Mouse (Mus musculus): Measurements from ENCODE around the gene Ugt1a10. TPM values are rescaled to one million over a fixed set of nuclear protein-coding genes. Genes with fewer than 3 reads are reported as not detected.
A peak's percentile ranks its signal among the peaks of the same experiment; 100 is the strongest.

Gene Ugt1a10
- polyA plus RNA-seq, 1 experiment from 2014 or later, result not detected

GRCm38 (mm10) chr1:88235894-88236415, 180.8 kb downstream of the Ugt1a10 start:
- H3K9ac ChIP-seq (replicated peaks; ENCODE audit: low read depth, low read length), result no peak overlapping the region
- 65% methylated on average over 4 of the region's 4 CpGs for WGBS

GRCm38 (mm10) chr1:88237311-88237710, 182.1 kb downstream of the Ugt1a10 start:
- Histone ChIP-seq H3K4me2 (replicated peaks; ENCODE audit: low read depth, low read length) (no peak overlapping the region), H3K4me3 (ENCODE audit: low read depth, low read length) (no peak overlapping the region), H3K27ac (ENCODE audit: low read length) (no peak overlapping the region), H3K27me3 (ENCODE audit: control insufficient read depth, insufficient read depth, low read length) (no peaks in the 10 kb centered on the region), H3K36me3 (ENCODE audit: control insufficient read depth, insufficient read depth, low read length) (no peaks in the 10 kb centered on the region), H3K9me3 (ENCODE audit: control insufficient read depth, low read depth, low read length) (peaks cover 84% of the 10 kb centered on the region), H3K9ac (replicated peaks; ENCODE audit: low read depth, low read length) (no peak overlapping the region), H3K4me1 (ENCODE audit: control insufficient read depth, insufficient read depth, low read length) (no peaks in the 10 kb centered on the region)
- WGBS, result 74% methylated on average over 5 of the region's 5 CpGs
- ATAC-seq (ENCODE audit: insufficient number of reproducible peaks, insufficient read depth, low FRiP score, low read depth), result peak; percentile 2; the same call in 1 of the 2 replicates

More at GRCm38 (mm10) chr1:88235894-88236415, 180.8 kb downstream of the Ugt1a10 start:
- Histone ChIP-seq H3K4me3 (ENCODE audit: low read depth, low read length) (no peak overlapping the region), H3K36me3 (ENCODE audit: control insufficient read depth, insufficient read depth, low read length) (no peaks in the 10 kb centered on the region), H3K9me3 (ENCODE audit: control insufficient read depth, low read depth, low read length) (peaks cover 88% of the 10 kb centered on the region), H3K4me1 (ENCODE audit: control insufficient read depth, insufficient read depth, low read length) (no peaks in the 10 kb centered on the region), H3K27ac (ENCODE audit: low read length) (no peak overlapping the region), H3K27me3 (ENCODE audit: control insufficient read depth, insufficient read depth, low read length) (no peaks in the 10 kb centered on the region), H3K4me2 (replicated peaks; ENCODE audit: low read depth, low read length) (no peak overlapping the region)
- ATAC-seq (ENCODE audit: insufficient number of reproducible peaks, insufficient read depth, low FRiP score, low read depth), result no peak

GRCm38 (mm10) chr1:88238771-88239170, 183.6 kb downstream of the Ugt1a10 start:
- Histone ChIP-seq H3K9me3 (ENCODE audit: control insufficient read depth, low read depth, low read length) (peaks cover 79% of the 10 kb centered on the region), H3K4me3 (ENCODE audit: low read depth, low read length) (no peak overlapping the region), H3K36me3 (ENCODE audit: control insufficient read depth, insufficient read depth, low read length) (no peaks in the 10 kb centered on the region), H3K27me3 (ENCODE audit: control insufficient read depth, insufficient read depth, low read length) (no peaks in the 10 kb centered on the region), H3K27ac (ENCODE audit: low read length) (no peak overlapping the region), H3K4me2 (replicated peaks; ENCODE audit: low read depth, low read length) (no peak overlapping the region), H3K4me1 (ENCODE audit: control insufficient read depth, insufficient read depth, low read length) (no peaks in the 10 kb centered on the region), H3K9ac (replicated peaks; ENCODE audit: low read depth, low read length) (no peak overlapping the region)
- WGBS, result 75% methylated on average over 6 of the region's 6 CpGs
- no peak for ATAC-seq (ENCODE audit: insufficient number of reproducible peaks, insufficient read depth, low FRiP score, low read depth)

- H3K4me3 ChIP-seq (ENCODE audit: low read depth, low read length), result no peak overlapping the region
- no peaks in the 10 kb centered on the region for H3K36me3 ChIP-seq (ENCODE audit: control insufficient read depth, insufficient read depth, low read length)
- no peak overlapping the region for H3K27ac ChIP-seq (ENCODE audit: low read length)
- ATAC-seq (ENCODE audit: insufficient number of reproducible peaks, insufficient read depth, low FRiP score, low read depth), result no peak
- H3K4me1 ChIP-seq (ENCODE audit: control insufficient read depth, insufficient read depth, low read length), result no peaks in the 10 kb centered on the region
- H3K4me2 ChIP-seq (replicated peaks; ENCODE audit: low read depth, low read length), result no peak overlapping the region
- H3K9me3 ChIP-seq (ENCODE audit: control insufficient read depth, low read depth, low read length), result peaks cover 80% of the 10 kb centered on the region
- H3K27me3 ChIP-seq (ENCODE audit: control insufficient read depth, insufficient read depth, low read length), result no peaks in the 10 kb centered on the region
- WGBS, result 78% methylated on average over 5 of the region's 5 CpGs
- H3K9ac ChIP-seq (replicated peaks; ENCODE audit: low read depth, low read length), result no peak overlapping the region
These were observed 184.9 kb downstream of the Ugt1a10 start for GRCm38 (mm10) chr1:88240072-88240471.

- Histone ChIP-seq H3K27me3 (ENCODE audit: control insufficient read depth, insufficient read depth, low read length) (no peaks in the 10 kb centered on the region), H3K9me3 (ENCODE audit: control insufficient read depth, low read depth, low read length) (peaks cover 79% of the 10 kb centered on the region), H3K9ac (replicated peaks; ENCODE audit: low read depth, low read length) (no peak overlapping the region), H3K27ac (ENCODE audit: low read length) (no peak overlapping the region), H3K4me1 (ENCODE audit: control insufficient read depth, insufficient read depth, low read length) (no peaks in the 10 kb centered on the region), H3K4me3 (ENCODE audit: low read depth, low read length) (no peak overlapping the region), H3K36me3 (ENCODE audit: control insufficient read depth, insufficient read depth, low read length) (no peaks in the 10 kb centered on the region), H3K4me2 (replicated peaks; ENCODE audit: low read depth, low read length) (no peak overlapping the region)
- peak; percentile 1; the same call in 1 of the 2 replicates for ATAC-seq (ENCODE audit: insufficient number of reproducible peaks, insufficient read depth, low FRiP score, low read depth)
- 72% methylated on average over 4 of the region's 4 CpGs for WGBS
These were observed 185.4 kb downstream of the Ugt1a10 start for GRCm38 (mm10) chr1:88240579-88240978.

GRCm38 (mm10) chr1:88243861-88244260, 188.7 kb downstream of the Ugt1a10 start:
- no peaks in the 10 kb centered on the region for H3K36me3 ChIP-seq (ENCODE audit: control insufficient read depth, insufficient read depth, low read length)
- no peak overlapping the region for H3K27ac ChIP-seq (ENCODE audit: low read length)
- no peaks in the 10 kb centered on the region for H3K4me1 ChIP-seq (ENCODE audit: control insufficient read depth, insufficient read depth, low read length)
- ATAC-seq (ENCODE audit: insufficient number of reproducible peaks, insufficient read depth, low FRiP score, low read depth), result no peak
- H3K9me3 ChIP-seq (ENCODE audit: control insufficient read depth, low read depth, low read length), result peaks cover 86% of the 10 kb centered on the region
- H3K4me3 ChIP-seq (ENCODE audit: low read depth, low read length), result no peak overlapping the region
- H3K4me2 ChIP-seq (replicated peaks; ENCODE audit: low read depth, low read length), result no peak overlapping the region
- H3K9ac ChIP-seq (replicated peaks; ENCODE audit: low read depth, low read length), result no peak overlapping the region
- 62% methylated on average over 5 of the region's 5 CpGs for WGBS
- no peaks in the 10 kb centered on the region for H3K27me3 ChIP-seq (ENCODE audit: control insufficient read depth, insufficient read depth, low read length)

GRCm38 (mm10) chr1:88245881-88246280, 190.7 kb downstream of the Ugt1a10 start:
- no peaks in the 10 kb centered on the region for H3K4me1 ChIP-seq (ENCODE audit: control insufficient read depth, insufficient read depth, low read length)
- WGBS, result 77% methylated on average over 6 of the region's 6 CpGs
- H3K4me2 ChIP-seq (replicated peaks; ENCODE audit: low read depth, low read length), result no peak overlapping the region
- H3K9ac ChIP-seq (replicated peaks; ENCODE audit: low read depth, low read length), result no peak overlapping the region
- no peaks in the 10 kb centered on the region for H3K36me3 ChIP-seq (ENCODE audit: control insufficient read depth, insufficient read depth, low read length)
- no peaks in the 10 kb centered on the region for H3K27me3 ChIP-seq (ENCODE audit: control insufficient read depth, insufficient read depth, low read length)
- ATAC-seq (ENCODE audit: insufficient number of reproducible peaks, insufficient read depth, low FRiP score, low read depth), result no peak
- peaks cover 86% of the 10 kb centered on the region for H3K9me3 ChIP-seq (ENCODE audit: control insufficient read depth, low read depth, low read length)
- no peak overlapping the region for H3K4me3 ChIP-seq (ENCODE audit: low read depth, low read length)
- no peak overlapping the region for H3K27ac ChIP-seq (ENCODE audit: low read length)

- H3K9me3 ChIP-seq (ENCODE audit: control insufficient read depth, low read depth, low read length), result peaks cover 85% of the 10 kb centered on the region
- no peaks in the 10 kb centered on the region for H3K4me1 ChIP-seq (ENCODE audit: control insufficient read depth, insufficient read depth, low read length)
- no peak overlapping the region for H3K4me3 ChIP-seq (ENCODE audit: low read depth, low read length)
- no peak overlapping the region for H3K9ac ChIP-seq (replicated peaks; ENCODE audit: low read depth, low read length)
- WGBS, result 45% methylated on average over 6 of the region's 6 CpGs
- no peaks in the 10 kb centered on the region for H3K27me3 ChIP-seq (ENCODE audit: control insufficient read depth, insufficient read depth, low read length)
- H3K36me3 ChIP-seq (ENCODE audit: control insufficient read depth, insufficient read depth, low read length), result no peaks in the 10 kb centered on the region
- ATAC-seq (ENCODE audit: insufficient number of reproducible peaks, insufficient read depth, low FRiP score, low read depth), result no peak
- no peak overlapping the region for H3K27ac ChIP-seq (ENCODE audit: low read length)
- no peak overlapping the region for H3K4me2 ChIP-seq (replicated peaks; ENCODE audit: low read depth, low read length)
These were observed 191.2 kb downstream of the Ugt1a10 start for GRCm38 (mm10) chr1:88246386-88246785.

- H3K9me3 ChIP-seq (ENCODE audit: control insufficient read depth, low read depth, low read length), result peaks cover 84% of the 10 kb centered on the region
- no peaks in the 10 kb centered on the region for H3K36me3 ChIP-seq (ENCODE audit: control insufficient read depth, insufficient read depth, low read length)
- H3K4me1 ChIP-seq (ENCODE audit: control insufficient read depth, insufficient read depth, low read length), result no peaks in the 10 kb centered on the region
- no peak overlapping the region for H3K4me2 ChIP-seq (replicated peaks; ENCODE audit: low read depth, low read length)
- no peaks in the 10 kb centered on the region for H3K27me3 ChIP-seq (ENCODE audit: control insufficient read depth, insufficient read depth, low read length)
- H3K27ac ChIP-seq (ENCODE audit: low read length), result no peak overlapping the region
- H3K4me3 ChIP-seq (ENCODE audit: low read depth, low read length), result no peak overlapping the region
- H3K9ac ChIP-seq (replicated peaks; ENCODE audit: low read depth, low read length), result no peak overlapping the region
- WGBS, result 47% methylated on average over 2 of the region's 2 CpGs
- ATAC-seq (ENCODE audit: insufficient number of reproducible peaks, insufficient read depth, low FRiP score, low read depth), result no peak
These were observed 192.5 kb downstream of the Ugt1a10 start for GRCm38 (mm10) chr1:88247660-88248059.

All from stomach, embryonic 14.5 days (tissue).